Mouse (Mus musculus): ENCODE measurements around the gene Exosc6.
"Not testable (repeated sequence)": the region's sequence is repeated elsewhere in the genome, so short reads cannot be mapped to it uniquely, and the experiment has no call there.

Gene Exosc6

DNA sequence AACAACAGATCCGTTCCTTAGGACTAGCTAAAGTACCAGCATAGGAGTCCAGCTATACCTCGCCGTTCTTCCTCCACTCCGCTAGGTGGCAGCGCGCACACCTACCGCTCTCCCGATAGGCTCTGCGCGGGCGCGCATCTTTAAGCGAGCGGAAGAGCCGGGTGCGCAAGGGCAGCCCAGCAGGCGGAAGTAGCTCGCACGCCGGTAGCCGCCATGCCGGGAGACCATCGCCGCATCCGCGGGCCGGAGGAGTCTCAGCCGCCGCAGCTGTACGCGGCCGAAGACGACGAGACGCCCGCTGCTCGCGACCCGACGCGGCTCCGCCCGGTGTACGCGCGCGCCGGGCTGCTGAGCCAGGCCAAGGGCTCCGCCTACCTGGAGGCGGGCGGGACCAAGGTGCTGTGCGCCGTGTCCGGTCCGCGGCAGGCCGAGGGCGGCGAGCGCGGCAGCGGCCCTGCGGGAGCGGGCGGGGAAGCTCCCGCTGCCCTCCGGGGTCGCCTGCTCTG, at the start of gene Exosc6:
Gene Exosc6, plus strand, starts transcription at position 182 of the 506 bp plus-strand sequence.
- peak; percentile 91 for DNase-seq (ENCODE audit: low spot score)

DNA sequence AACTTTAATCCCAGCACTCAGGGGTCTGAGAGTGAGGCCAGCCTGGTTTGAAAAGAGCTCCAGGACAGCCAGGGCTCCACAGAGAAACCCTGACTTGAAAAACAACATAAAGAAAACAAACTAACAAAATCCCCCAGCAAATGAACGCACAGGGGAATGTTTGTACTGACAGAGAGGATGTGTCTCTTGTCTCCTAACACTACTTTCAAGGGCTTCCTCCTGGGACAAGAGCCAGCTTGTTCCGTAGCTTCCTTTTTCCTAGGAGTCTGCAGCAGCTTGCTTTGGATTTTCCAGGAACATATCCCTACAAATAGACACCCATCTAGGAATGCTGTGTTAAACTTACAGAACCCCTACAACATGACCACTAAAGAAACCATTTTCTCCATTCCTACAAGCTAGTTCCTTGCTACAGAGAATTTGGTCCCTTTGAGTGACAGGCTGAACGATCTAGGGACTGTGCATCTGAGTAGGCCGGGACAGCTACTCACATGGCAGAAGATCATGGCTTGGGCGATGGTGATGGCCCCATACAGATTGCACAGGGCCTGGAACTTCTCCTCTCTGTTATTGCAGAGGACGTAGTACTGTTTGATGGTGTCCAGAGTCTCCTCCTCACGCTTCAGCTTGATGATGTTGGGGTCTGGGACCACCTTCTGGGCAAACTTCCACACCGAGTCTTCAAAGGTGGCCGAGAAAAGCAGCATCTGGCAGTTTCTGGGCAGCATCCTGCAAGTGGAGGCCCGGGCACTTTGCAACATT, 45.7 kb upstream of the Exosc6 start:
- DNase-seq (ENCODE audit: low spot score): not testable (repeated sequence)

- not testable (repeated sequence) for DNase-seq (ENCODE audit: low spot score)
These were observed 29.5 kb upstream of the Exosc6 start for GRCm38 (mm10) chr8:111026609-111027008.

GRCm38 (mm10) chr8:111027391-111027937, 28.7 kb upstream of the Exosc6 start:
- DNase-seq (ENCODE audit: low spot score): peak; percentile 83

GRCm38 (mm10) chr8:111029589-111029988, 26.6 kb upstream of the Exosc6 start:
- DNase-seq (ENCODE audit: low spot score): no peak

DNA sequence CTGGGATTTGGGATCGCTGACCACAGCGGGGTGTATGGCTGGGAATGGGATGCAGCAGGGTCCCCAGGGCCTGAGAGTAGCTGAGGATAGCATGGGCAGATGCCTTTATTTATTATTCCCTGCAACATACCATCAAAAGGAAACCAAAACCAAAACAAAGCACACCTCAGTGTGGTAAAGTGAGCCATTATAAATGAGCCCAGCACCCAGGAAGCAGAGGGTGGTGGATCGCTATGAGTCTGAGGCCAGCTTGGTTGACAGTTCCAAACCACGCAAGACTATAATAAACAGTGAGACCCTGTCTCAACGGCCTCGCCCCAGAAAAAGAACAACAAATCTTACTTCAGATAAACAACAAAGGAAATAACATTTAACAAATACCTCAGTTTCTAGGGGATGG, 26.1 kb upstream of the Exosc6 start:
- no peak for DNase-seq (ENCODE audit: low spot score)

DNA sequence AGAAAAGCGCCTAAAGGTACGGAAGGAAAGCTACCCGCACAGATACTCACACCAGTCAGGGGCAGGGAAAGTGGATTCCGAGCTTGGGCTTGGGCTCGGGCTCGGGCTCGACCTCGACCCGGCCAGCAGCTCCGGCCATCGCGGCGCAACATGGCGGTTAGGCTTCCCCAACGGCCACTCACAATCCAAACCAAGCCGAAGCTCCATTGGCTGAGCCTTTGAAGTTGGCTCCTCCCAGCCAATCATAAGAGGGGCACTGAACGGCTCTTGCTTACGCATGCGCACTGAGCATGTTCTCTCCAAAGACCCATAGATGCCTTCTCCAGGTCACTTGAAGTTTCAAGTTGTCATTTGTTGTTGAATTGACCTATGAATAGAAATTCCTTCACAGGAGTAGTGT, 24.6 kb upstream of the Exosc6 start, which contains the start of gene Ddx19b:
Gene Ddx19b, minus strand, starts transcription at position 180 of the 400 bp plus-strand sequence.
- no peak for DNase-seq (ENCODE audit: low spot score)

DNA sequence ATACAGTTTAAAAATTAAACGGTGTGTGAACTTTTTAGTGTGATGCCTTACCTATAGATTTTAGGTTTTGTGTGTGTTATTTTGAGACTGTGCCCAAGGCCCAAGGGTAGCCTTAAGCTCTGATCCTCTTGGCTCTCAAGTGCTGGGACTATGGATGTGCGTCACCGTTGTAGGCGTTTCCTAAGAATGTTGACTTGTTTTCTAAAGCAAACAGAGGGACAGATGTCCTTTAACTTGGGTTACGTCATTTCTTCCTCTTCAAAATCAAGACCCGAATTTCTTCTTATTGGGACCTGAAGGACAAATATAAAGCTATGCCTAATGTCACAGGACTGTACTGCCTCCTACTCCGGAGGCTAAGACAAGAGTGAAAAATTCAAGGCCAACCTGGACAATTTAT, 23.2 kb upstream of the Exosc6 start, which contains the start of gene Aars:
Gene Aars, plus strand, starts transcription at position 229 of the 400 bp plus-strand sequence.
- DNase-seq (ENCODE audit: low spot score): peak; percentile 28

- peak; percentile 99 for DNase-seq (ENCODE audit: low spot score)
These were observed 22.5 kb upstream of the Exosc6 start for GRCm38 (mm10) chr8:111033482-111034215.

- DNase-seq (ENCODE audit: low spot score): no peak
These were observed 21.9 kb upstream of the Exosc6 start for GRCm38 (mm10) chr8:111034276-111034675.

DNA sequence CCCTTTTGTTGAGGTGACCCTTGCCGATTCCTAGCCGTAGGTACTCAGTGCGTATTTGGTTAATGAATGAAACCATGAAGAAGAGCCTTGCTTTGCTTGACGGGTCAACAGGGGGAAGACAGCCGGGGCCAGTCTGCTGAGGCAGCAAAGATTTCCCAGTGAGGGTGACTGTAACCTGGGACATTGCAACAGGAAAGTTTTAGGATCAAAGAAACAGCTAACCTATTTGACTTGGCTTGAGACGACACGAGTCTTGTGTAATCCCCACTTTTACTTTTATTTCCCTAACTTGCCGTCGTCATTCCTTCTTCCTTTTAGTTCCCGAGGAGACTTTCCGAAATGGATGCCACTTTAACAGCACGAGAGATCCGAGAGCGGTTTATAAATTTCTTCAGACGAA, 19.5 kb upstream of the Exosc6 start:
- no peak for DNase-seq (ENCODE audit: low spot score)

- DNase-seq (ENCODE audit: low spot score): no peak
These were observed 13.6 kb upstream of the Exosc6 start for GRCm38 (mm10) chr8:111042546-111042945.

DNA sequence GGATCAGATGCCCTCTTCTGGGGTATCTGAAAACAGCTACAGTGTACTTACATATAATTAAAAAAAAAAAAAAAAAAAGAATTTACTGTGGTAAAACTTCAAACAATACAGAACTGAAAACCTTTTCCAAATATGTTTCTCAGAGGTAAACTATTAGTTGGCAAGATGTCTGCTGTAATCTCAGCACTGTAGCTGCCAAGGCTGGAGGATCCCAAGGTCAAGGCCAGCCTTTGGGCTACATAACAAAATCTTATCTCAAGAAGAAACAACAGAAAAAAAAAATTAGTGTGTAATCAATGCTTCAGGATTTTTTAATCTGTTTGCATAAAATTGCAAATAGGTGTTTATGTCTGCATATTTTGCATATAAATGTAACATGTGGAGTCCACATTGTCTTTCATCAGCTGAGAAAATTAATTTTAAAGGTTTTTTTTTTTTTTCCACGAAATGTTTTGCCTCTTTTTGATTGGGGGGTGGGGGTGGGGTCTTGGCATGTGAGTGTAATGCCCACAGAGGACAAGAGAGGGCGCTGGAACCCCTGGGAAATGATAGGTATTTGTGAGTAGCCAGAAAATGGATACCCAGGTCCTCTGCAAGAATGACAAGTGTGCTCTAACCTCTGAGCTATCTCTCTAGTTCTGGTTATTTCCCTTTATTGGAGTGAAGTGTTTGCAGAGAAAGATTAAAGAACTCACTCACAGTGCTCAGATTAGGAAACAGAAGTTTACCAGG, 12.0 kb upstream of the Exosc6 start:
- no peak for DNase-seq (ENCODE audit: low spot score)

- no peak for DNase-seq (ENCODE audit: low spot score)
These were observed 7.4 kb upstream of the Exosc6 start for GRCm38 (mm10) chr8:111048694-111049093.

DNA sequence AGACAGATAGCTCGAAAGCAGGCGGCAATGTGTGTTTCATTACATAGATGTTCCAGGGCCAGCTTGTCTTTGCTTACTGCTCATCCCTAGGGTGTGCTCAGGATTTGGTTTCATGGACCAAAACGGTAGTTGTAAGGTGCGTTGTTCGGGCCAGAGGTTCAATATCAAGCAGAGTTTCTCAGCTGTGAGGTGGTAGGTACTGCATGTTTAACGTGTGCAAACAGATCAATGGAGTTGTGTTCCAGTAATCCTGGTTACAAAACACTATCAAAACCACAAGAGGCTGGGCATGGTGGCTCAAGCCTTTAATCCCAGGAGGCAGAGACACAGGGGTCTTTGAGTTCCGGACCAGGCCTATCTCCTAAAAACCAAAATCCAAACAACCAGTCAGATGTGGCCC, 7.0 kb upstream of the Exosc6 start:
- no peak for DNase-seq (ENCODE audit: low spot score)

- no peak for DNase-seq (ENCODE audit: low spot score)
These were observed 2.2 kb upstream of the Exosc6 start for GRCm38 (mm10) chr8:111053827-111054518.

DNA sequence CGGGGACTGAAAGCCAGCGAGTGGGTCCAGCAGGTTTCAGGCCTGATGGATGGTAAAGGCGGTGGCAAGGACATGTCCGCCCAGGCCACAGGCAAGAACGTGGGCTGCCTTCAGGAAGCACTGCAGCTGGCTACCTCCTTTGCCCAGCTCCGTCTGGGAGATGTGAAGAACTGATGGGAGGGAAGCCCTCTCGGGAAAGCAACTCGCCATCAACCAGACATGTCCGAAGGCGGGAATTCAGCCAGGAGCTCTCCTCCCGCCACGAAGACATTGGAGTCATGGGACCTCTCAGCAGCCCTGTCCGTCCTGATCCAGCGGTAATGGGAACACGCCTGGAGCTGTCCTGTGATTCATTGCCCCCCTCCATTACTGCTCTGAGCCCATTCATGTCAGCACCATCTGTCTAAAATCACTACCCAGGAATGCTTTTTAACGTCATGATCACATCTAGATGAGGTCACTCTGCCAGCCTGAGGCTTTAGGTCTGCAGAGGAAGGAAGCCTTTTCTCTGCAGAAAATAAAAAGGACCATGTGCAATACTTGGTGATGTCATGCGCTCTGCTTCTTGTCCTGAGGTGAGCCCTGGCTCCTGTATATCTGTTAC, 1.0 kb upstream of the Exosc6 start:
- DNase-seq (ENCODE audit: low spot score): no peak

DNA sequence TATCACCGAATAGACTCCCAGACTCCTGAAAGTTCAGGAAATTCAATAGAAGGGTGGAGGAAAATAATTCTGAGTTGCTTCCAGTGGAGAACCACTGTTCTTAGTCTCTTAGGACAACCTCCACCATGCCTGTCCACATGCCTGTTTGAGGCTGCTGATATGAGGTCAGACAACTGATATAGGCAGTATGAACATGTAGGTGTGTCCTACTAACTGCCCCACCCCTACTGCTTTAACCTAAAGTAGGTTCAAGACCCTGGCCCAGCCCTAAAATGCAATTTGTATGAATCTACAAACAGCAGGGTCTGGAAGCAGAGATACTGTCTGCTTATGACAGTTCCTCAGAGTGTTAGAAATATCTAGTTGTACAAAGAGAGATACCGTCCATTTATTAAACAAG, 478 bp upstream of the Exosc6 start:
- peak; percentile 25 for DNase-seq (ENCODE audit: low spot score)

GRCm38 (mm10) chr8:111056691-111057293, 653 bp downstream of the Exosc6 start:
- DNase-seq (ENCODE audit: low spot score): no peak

- no peak for DNase-seq (ENCODE audit: low spot score)
These were observed 2.9 kb downstream of the Exosc6 start for GRCm38 (mm10) chr8:111058946-111059572.

All from yolk sac, embryonic 10.5 days (tissue).